Mouse (Mus musculus): Measurements from ENCODE around the gene Cyp1b1. TPM values are rescaled to one million over a fixed set of nuclear protein-coding genes. Genes with fewer than 3 reads are reported as not detected.

Gene Cyp1b1
- total RNA-seq (2023) = not detected

GRCm38 (mm10) chr17:79714931-79715637, at the start of gene Cyp1b1:
TSS of gene Cyp1b1 (minus strand) at chr17:79715061.

Other genes with a start within 250 kb of the Cyp1b1 start
- gene Rmdn2, start 103.2 kb downstream of the Cyp1b1 start, total RNA-seq (2023) = 1.9 TPM
- 51.3 TPM for gene Atl2, start 181.1 kb upstream of the Cyp1b1 start, total RNA-seq (2023)

Data from CD4-positive naive resting alpha-beta T cell, adult 57 days (primary cell).